Mouse (Mus musculus): Measurements from ENCODE around the gene Pink1.

DNA sequence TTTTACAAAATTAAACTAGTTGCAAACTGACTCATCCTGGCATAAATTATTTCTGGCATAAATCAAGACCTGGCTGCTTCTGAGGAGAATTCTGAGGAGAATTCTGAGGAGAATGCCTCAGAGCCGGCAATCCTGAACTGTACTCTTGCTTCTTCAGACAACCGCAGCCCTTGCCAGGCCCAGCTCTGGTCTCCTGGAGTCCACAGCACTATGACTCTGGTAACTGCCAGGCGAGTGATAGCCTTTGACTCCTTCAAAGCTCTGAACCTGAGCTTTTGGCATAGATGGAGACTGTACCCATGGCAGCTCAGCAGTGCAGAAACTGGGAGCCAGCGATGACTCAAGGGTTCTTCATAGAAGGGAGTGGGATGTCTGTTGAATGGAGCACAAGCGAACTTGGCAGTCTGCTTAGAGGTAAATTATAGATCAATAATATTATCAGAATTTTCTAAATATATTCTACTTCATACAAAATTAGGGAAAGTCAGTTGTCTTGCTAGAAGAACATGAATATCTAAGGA, 44.9 kb upstream of the Pink1 start:
- no peak for TF ChIP-seq CTCF (IDR thresholded peaks at IDR 0.05; ENCODE audit: control insufficient read depth, insufficient read depth, insufficient read length)
- no peak for TF ChIP-seq MYOD1 (IDR thresholded peaks at IDR 0.05; ENCODE audit: control insufficient read depth, insufficient read length, low read depth)
- TF ChIP-seq USF1 (IDR thresholded peaks at IDR 0.05; ENCODE audit: low read depth): no peak
- TF ChIP-seq CEBPB (IDR thresholded peaks at IDR 0.05; ENCODE audit: low read depth): no peak
- TF ChIP-seq MAX (IDR thresholded peaks at IDR 0.05): no peak
